Mouse (Mus musculus): ENCODE data around the gene Cwc22.
"Not testable (repeated sequence)": the region's sequence is repeated elsewhere in the genome, so short reads cannot be mapped to it uniquely, and the experiment has no call there.

Gene Cwc22

DNA sequence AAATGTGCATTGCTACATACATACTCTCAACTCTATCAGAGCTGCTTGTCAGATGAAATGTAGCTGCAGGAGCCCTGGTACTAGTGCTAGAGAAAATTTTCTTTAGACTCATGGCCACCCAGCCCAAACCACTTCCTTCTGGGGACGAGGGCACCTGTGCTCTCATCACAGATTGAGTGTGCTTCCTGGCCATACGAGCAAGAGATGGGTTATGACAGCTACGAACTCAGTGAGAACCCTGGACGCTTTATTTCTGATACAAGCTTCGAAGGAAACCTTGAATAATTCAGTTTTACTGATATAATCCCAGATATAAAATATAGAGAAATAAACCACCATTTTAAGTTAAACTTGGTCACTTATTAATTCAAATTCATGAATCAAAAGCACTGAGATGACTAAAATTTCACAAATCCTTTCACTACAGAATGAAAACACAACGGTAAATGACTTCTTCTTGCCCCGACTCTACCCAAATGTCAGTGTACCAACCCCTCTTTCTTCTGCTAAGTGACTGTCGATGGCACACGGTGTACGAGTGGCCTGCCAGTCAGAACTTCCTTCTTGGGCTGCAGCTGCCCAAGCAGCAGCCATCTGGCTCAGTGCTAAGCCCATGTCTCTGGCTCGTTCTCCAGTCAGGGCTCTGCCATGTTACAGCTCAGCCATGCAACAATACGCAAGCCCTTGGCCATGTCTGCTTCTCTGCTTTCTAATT is 49.2 kb downstream of the Cwc22 start:
- H3K36me3 ChIP-seq (ENCODE audit: insufficient read depth, low read length) = peaks cover 81% of the 10 kb centered on the region

DNA sequence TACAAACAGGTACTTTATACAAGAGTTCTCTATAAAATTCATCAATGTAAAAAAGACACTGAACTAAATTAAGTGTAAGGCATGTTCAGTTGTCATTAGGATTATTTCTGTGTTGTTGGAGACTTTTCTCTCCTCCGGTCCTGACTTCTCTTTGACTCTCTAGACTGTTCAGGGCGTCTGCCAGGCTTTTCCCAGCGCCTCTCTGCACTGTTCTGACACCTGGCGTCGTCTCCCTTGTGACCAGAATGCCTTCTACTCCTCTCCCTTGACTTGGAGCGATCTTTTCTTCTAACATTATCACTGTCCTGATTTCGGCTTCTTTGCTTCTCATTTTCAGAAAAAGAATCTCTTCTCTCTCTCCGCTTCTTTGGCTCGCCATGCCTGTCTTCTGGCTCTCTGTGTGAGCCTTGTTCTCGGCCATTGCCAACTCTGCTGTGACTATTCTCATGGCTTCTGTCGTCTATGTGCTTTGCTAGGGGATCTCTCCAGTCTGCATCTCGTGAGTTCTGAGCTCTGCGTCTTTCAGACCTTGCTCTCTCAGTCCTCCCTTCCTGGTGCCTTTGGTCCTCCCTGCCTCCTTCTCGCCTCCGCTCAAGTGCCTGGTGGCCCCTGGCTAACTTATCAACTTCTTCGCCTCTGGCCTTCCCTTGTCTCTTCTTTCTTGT is 50.1 kb downstream of the Cwc22 start:
- H3K9me3 ChIP-seq (ENCODE audit: low read length); H3K4me3 ChIP-seq (replicated peaks; ENCODE audit: low read length): not testable (repeated sequence)
- peaks cover 74% of the 10 kb centered on the region for H3K36me3 ChIP-seq (ENCODE audit: insufficient read depth, low read length)

More for the DNA sequence above, 49.2 kb downstream of the Cwc22 start:
- Histone ChIP-seq H3K4me1 (replicated peaks; ENCODE audit: low read depth, low read length) (no peaks in the 10 kb centered on the region), H3K4me3 (replicated peaks; ENCODE audit: low read length) (no peak overlapping the region), H3K27me3 (ENCODE audit: insufficient read depth, low read length) (no peaks in the 10 kb centered on the region), H3K9me3 (ENCODE audit: low read length) (no peaks in the 10 kb centered on the region)
- TF ChIP-seq NANOG (IDR thresholded peaks at IDR 0.05; ENCODE audit: borderline replicate concordance, low read length) (no peak), CTCF (conservative IDR thresholded peaks at IDR 0.05; ENCODE audit: low read length) (no peak)

GRCm38 (mm10) chr2:77894896-77895295 is 51.3 kb downstream of the Cwc22 start:
- H3K4me1 ChIP-seq (replicated peaks; ENCODE audit: low read depth, low read length) = no peaks in the 10 kb centered on the region
- no peak for TF ChIP-seq NANOG (IDR thresholded peaks at IDR 0.05; ENCODE audit: borderline replicate concordance, low read length)
- TF ChIP-seq POU5F1 (IDR thresholded peaks at IDR 0.05; ENCODE audit: borderline replicate concordance, low read length) = no peak
- no peak for TF ChIP-seq CTCF (conservative IDR thresholded peaks at IDR 0.05; ENCODE audit: low read length)
- no peaks in the 10 kb centered on the region for H3K27me3 ChIP-seq (ENCODE audit: insufficient read depth, low read length)
- peaks cover 3% of the 10 kb centered on the region; the same call in 1 of the 2 replicates for H3K9me3 ChIP-seq (ENCODE audit: low read length)
- no peak overlapping the region for H3K4me3 ChIP-seq (replicated peaks; ENCODE audit: low read length)
- H3K36me3 ChIP-seq (ENCODE audit: insufficient read depth, low read length) = peaks cover 70% of the 10 kb centered on the region

More for the DNA sequence above, 50.1 kb downstream of the Cwc22 start:
- H3K27me3 ChIP-seq (ENCODE audit: insufficient read depth, low read length); H3K4me1 ChIP-seq (replicated peaks; ENCODE audit: low read depth, low read length): not testable (repeated sequence)

- H3K9me3 ChIP-seq (ENCODE audit: low read length) = peaks cover 3% of the 10 kb centered on the region; the same call in 1 of the 2 replicates
- TF ChIP-seq NANOG (IDR thresholded peaks at IDR 0.05; ENCODE audit: borderline replicate concordance, low read length) (no peak), CTCF (conservative IDR thresholded peaks at IDR 0.05; ENCODE audit: low read length) (no peak), POU5F1 (IDR thresholded peaks at IDR 0.05; ENCODE audit: borderline replicate concordance, low read length) (no peak)
- no peaks in the 10 kb centered on the region for H3K4me1 ChIP-seq (replicated peaks; ENCODE audit: low read depth, low read length)
- H3K36me3 ChIP-seq (ENCODE audit: insufficient read depth, low read length) = peaks cover 56% of the 10 kb centered on the region
- no peak overlapping the region for H3K4me3 ChIP-seq (replicated peaks; ENCODE audit: low read length)
- no peaks in the 10 kb centered on the region for H3K27me3 ChIP-seq (ENCODE audit: insufficient read depth, low read length)
Measured at GRCm38 (mm10) chr2:77893505-77893904, 52.7 kb downstream of the Cwc22 start.

GRCm38 (mm10) chr2:77892573-77892972 is 53.6 kb downstream of the Cwc22 start:
- no peaks in the 10 kb centered on the region for H3K4me1 ChIP-seq (replicated peaks; ENCODE audit: low read depth, low read length)
- peaks cover 3% of the 10 kb centered on the region; the same call in 1 of the 2 replicates for H3K9me3 ChIP-seq (ENCODE audit: low read length)
- no peaks in the 10 kb centered on the region for H3K27me3 ChIP-seq (ENCODE audit: insufficient read depth, low read length)
- no peak overlapping the region for H3K4me3 ChIP-seq (replicated peaks; ENCODE audit: low read length)
- TF ChIP-seq POU5F1 (IDR thresholded peaks at IDR 0.05; ENCODE audit: borderline replicate concordance, low read length) = no peak
- TF ChIP-seq CTCF (conservative IDR thresholded peaks at IDR 0.05; ENCODE audit: low read length) = no peak
- no peak for TF ChIP-seq NANOG (IDR thresholded peaks at IDR 0.05; ENCODE audit: borderline replicate concordance, low read length)
- H3K36me3 ChIP-seq (ENCODE audit: insufficient read depth, low read length) = peaks cover 46% of the 10 kb centered on the region

GRCm38 (mm10) chr2:77890836-77891438 is 55.2 kb downstream of the Cwc22 start:
- no peaks in the 10 kb centered on the region for H3K4me1 ChIP-seq (replicated peaks; ENCODE audit: low read depth, low read length)
- TF ChIP-seq POU5F1 (IDR thresholded peaks at IDR 0.05; ENCODE audit: borderline replicate concordance, low read length) (no peak), CTCF (conservative IDR thresholded peaks at IDR 0.05; ENCODE audit: low read length) (no peak), NANOG (IDR thresholded peaks at IDR 0.05; ENCODE audit: borderline replicate concordance, low read length) (no peak)
- H3K27me3 ChIP-seq (ENCODE audit: insufficient read depth, low read length) = no peaks in the 10 kb centered on the region
- no peak overlapping the region for H3K4me3 ChIP-seq (replicated peaks; ENCODE audit: low read length)
- H3K9me3 ChIP-seq (ENCODE audit: low read length) = peaks cover 3% of the 10 kb centered on the region; the same call in 1 of the 2 replicates
- H3K36me3 ChIP-seq (ENCODE audit: insufficient read depth, low read length) = peaks cover 33% of the 10 kb centered on the region

GRCm38 (mm10) chr2:77889949-77890348 is 56.2 kb downstream of the Cwc22 start:
- H3K36me3 ChIP-seq (ENCODE audit: insufficient read depth, low read length) = peaks cover 26% of the 10 kb centered on the region
- TF ChIP-seq POU5F1 (IDR thresholded peaks at IDR 0.05; ENCODE audit: borderline replicate concordance, low read length) (no peak), CTCF (conservative IDR thresholded peaks at IDR 0.05; ENCODE audit: low read length) (no peak), NANOG (IDR thresholded peaks at IDR 0.05; ENCODE audit: borderline replicate concordance, low read length) (no peak)
- no peak overlapping the region for H3K4me3 ChIP-seq (replicated peaks; ENCODE audit: low read length)
- no peaks in the 10 kb centered on the region for H3K27me3 ChIP-seq (ENCODE audit: insufficient read depth, low read length)
- H3K4me1 ChIP-seq (replicated peaks; ENCODE audit: low read depth, low read length) = no peaks in the 10 kb centered on the region
- peaks cover 3% of the 10 kb centered on the region; the same call in 1 of the 2 replicates for H3K9me3 ChIP-seq (ENCODE audit: low read length)

GRCm38 (mm10) chr2:77889401-77889800 is 56.8 kb downstream of the Cwc22 start:
- Histone ChIP-seq H3K36me3 (ENCODE audit: insufficient read depth, low read length) (peaks cover 21% of the 10 kb centered on the region), H3K4me1 (replicated peaks; ENCODE audit: low read depth, low read length) (no peaks in the 10 kb centered on the region), H3K4me3 (replicated peaks; ENCODE audit: low read length) (no peak overlapping the region), H3K9me3 (ENCODE audit: low read length) (peaks cover 3% of the 10 kb centered on the region; the same call in 1 of the 2 replicates), H3K27me3 (ENCODE audit: insufficient read depth, low read length) (no peaks in the 10 kb centered on the region)
- TF ChIP-seq NANOG (IDR thresholded peaks at IDR 0.05; ENCODE audit: borderline replicate concordance, low read length) = no peak
- no peak for TF ChIP-seq CTCF (conservative IDR thresholded peaks at IDR 0.05; ENCODE audit: low read length)
- no peak for TF ChIP-seq POU5F1 (IDR thresholded peaks at IDR 0.05; ENCODE audit: borderline replicate concordance, low read length)
